Mouse (Mus musculus): ENCODE data around the gene Olfr715b. TPM values are rescaled to one million over a fixed set of nuclear protein-coding genes. Genes with fewer than 3 reads are reported as not detected.
"Not testable (repeated sequence)": the region's sequence is repeated elsewhere in the genome, so short reads cannot be mapped to it uniquely, and the experiment has no call there.

Olfr715b gene
- not detected in 2 replicates for polyA plus RNA-seq (2016; fragmentation: Nextera tagmentation; extraction: Ambion mirVana)

DNA sequence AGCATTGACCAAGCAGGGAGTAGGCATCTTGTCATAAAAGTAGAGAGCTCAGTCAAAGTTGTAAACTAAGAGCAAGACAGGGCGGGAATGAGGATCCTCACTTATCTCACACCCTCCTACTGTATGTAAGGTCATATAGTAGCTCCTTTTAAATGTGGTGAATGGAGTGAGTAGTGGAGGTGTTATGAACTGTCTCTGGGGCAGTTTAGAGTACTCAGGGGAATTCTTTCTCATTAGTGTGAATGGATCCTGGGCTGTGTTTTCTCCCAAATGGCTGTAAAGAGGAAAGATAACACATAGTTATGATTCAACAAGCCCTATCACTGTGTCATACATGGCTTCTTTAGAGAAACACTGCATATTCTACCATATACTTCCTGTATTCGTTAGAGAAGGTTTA is at the start of gene Olfr715b:
TSS of gene Olfr715b (minus strand) at position 101 of the 400 bp plus-strand sequence.
- not testable (repeated sequence) for H3K27me3 ChIP-seq (ENCODE audit: insufficient read depth, poor library complexity, severe bottlenecking); H3K9me3 ChIP-seq; DNase-seq (ENCODE audit: low spot score); H3K27ac ChIP-seq; H3K4me1 ChIP-seq; H3K4me3 ChIP-seq; H3K36me3 ChIP-seq
- 67% methylated on average over 2 of the region's 2 CpGs for WGBS

DNA sequence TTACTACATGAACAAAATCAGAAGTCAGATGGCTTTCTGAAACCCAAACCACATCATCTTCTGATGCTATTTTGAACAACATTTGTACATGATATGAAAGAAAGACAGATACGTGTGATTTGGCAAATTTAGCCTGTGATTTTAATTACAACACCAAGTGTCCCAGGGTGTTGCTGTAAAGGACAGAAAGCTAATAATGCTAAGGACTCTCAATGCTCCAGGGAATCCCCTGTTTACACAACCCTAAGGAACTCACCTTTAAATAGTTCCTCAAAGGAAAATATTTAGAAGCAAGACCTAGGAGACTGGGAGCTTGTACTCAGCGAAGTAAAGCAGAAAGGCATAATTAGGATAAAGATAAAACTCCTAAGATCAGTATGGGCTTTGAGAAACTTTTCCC is 27.9 kb upstream of the Olfr715b start, which contains the start of gene Olfr716:
TSS of gene Olfr716 (plus strand) at position 301 of the 400 bp plus-strand sequence.
- H3K9me3 ChIP-seq: not testable (repeated sequence)
- 58% methylated on average over 2 of the region's 2 CpGs for WGBS

DNA sequence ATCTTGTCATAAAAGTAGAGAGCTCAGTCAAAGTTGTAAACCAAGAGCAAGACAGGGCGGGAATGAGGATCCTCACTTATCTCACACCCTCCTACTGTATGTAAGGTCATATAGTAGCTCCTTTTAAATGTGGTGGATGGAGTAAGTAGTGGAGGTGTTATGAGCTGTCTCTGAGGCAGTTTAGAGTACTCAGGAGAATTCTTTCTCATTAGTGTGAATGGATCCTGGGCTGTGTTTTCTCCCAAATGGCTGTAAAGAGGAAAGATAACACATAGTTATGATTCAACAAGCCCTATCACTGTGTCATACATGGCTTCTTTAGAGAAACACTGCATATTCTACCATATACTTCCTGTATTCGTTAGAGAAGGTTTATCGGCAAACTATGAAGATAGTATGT is 20.8 kb upstream of the Olfr715b start, which contains the start of gene Olfr715:
TSS of gene Olfr715 (minus strand) at position 101 of the 400 bp plus-strand sequence.
- not testable (repeated sequence) for H3K27ac ChIP-seq; H3K9me3 ChIP-seq; H3K4me1 ChIP-seq; H3K36me3 ChIP-seq; DNase-seq (ENCODE audit: low spot score); H3K4me3 ChIP-seq; H3K27me3 ChIP-seq (ENCODE audit: insufficient read depth, poor library complexity, severe bottlenecking)
- 81% methylated on average over 3 of the region's 3 CpGs for WGBS

More for the DNA sequence above, 27.9 kb upstream of the Olfr715b start, which contains the start of gene Olfr716:
- DNase-seq (ENCODE audit: low spot score); H3K4me3 ChIP-seq; H3K36me3 ChIP-seq; H3K4me1 ChIP-seq; H3K27me3 ChIP-seq (ENCODE audit: insufficient read depth, poor library complexity, severe bottlenecking); H3K27ac ChIP-seq: not testable (repeated sequence)

DNA sequence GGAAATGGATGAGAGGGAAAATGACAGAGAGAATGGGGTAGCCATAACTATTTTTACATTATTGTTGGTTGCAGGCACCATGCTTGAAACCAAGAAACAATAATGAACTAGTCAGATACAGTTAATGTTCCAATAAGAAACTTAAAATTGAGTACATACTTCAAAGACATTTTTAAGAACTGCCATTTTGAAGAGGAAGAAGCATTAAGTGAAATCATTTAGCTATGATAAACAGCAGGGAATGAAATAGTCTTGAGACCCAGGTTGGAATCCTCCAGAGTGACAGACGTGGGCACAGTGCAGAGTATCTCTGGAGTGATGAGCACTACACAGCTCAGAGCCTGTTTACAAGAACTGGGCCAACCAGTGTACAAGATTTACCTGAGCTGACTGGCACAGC is 17.2 kb downstream of the Olfr715b start, which contains the start of gene Olfr17:
TSS of gene Olfr17 (plus strand) at position 301 of the 400 bp plus-strand sequence.
- no peaks in the 10 kb centered on the region for H3K4me1 ChIP-seq
- H3K27ac ChIP-seq: no peak within 1 kb of the TSS
- DNase-seq (ENCODE audit: low spot score): no peak
- H3K27me3 ChIP-seq (ENCODE audit: insufficient read depth, poor library complexity, severe bottlenecking): no peaks in the 10 kb centered on the region
- H3K36me3 ChIP-seq: no peaks in the 10 kb centered on the region
- WGBS: 51% methylated on average over 1 of the region's 1 CpGs
- no peak within 1 kb of the TSS for H3K4me3 ChIP-seq
- no peaks in the 10 kb centered on the region for H3K9me3 ChIP-seq

DNA sequence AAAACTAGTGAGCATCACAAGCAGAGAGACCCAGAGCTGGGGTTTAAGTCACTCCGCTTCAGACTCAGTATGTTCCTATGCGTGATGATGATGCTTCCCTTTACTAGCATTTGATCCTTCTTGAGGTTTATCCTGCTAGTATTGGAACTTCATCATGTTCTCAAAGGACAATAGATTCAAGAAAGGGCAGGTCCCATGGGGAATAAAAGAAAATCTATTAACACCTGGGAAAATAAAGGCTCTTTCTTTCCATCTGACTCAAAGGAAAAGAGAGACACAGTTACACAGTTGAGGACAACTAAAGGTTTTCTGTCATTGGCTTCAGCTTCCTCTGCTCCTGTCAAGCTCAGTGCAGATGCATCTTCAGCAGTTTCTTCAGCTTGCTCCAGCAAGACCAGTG is 39.5 kb downstream of the Olfr715b start, which contains the start of gene Olfr714:
TSS of gene Olfr714 (plus strand) at position 301 of the 400 bp plus-strand sequence.
- H3K4me3 ChIP-seq: no peak within 1 kb of the TSS
- 89% methylated on average over 2 of the region's 2 CpGs for WGBS
- DNase-seq (ENCODE audit: low spot score): no peak
- no peaks in the 10 kb centered on the region for H3K27me3 ChIP-seq (ENCODE audit: insufficient read depth, poor library complexity, severe bottlenecking)
- H3K4me1 ChIP-seq: no peaks in the 10 kb centered on the region
- no peak within 1 kb of the TSS for H3K27ac ChIP-seq
- no peaks in the 10 kb centered on the region; the same call in none of the 2 replicates for H3K9me3 ChIP-seq
- no peaks in the 10 kb centered on the region for H3K36me3 ChIP-seq

Other genes starting within 250 kb of the Olfr715b start
- gene Olfr704, start 247.2 kb downstream of the Olfr715b start, polyA plus RNA-seq (2016; fragmentation: Nextera tagmentation; extraction: Ambion mirVana): not detected in 2 replicates
- gene Olfr705, start 233.5 kb downstream of the Olfr715b start, polyA plus RNA-seq (2016; fragmentation: Nextera tagmentation; extraction: Ambion mirVana): not detected in 2 replicates
- gene Olfr706, start 222.2 kb downstream of the Olfr715b start, polyA plus RNA-seq (2016; fragmentation: Nextera tagmentation; extraction: Ambion mirVana): not detected in 2 replicates
- not detected in 2 replicates for gene Olfr707, start 209.1 kb downstream of the Olfr715b start, polyA plus RNA-seq (2016; fragmentation: Nextera tagmentation; extraction: Ambion mirVana)
- gene Olfr1532-ps1, start 202.4 kb downstream of the Olfr715b start, polyA plus RNA-seq (2016; fragmentation: Nextera tagmentation; extraction: Ambion mirVana): not detected in 2 replicates
- not detected in 2 replicates for gene Olfr709-ps1, start 178.2 kb downstream of the Olfr715b start, polyA plus RNA-seq (2016; fragmentation: Nextera tagmentation; extraction: Ambion mirVana)
- gene Olfr710, start 162.1 kb downstream of the Olfr715b start, polyA plus RNA-seq (2016; fragmentation: Nextera tagmentation; extraction: Ambion mirVana): not detected in 2 replicates
- not detected in 2 replicates for gene Olfr6, start 146.4 kb downstream of the Olfr715b start, polyA plus RNA-seq (2016; fragmentation: Nextera tagmentation; extraction: Ambion mirVana)
- not detected in 2 replicates for gene Olfr711, start 134.9 kb downstream of the Olfr715b start, polyA plus RNA-seq (2016; fragmentation: Nextera tagmentation; extraction: Ambion mirVana)
- not detected in 2 replicates for gene Olfr2, start 104.3 kb downstream of the Olfr715b start, polyA plus RNA-seq (2016; fragmentation: Nextera tagmentation; extraction: Ambion mirVana)
- not detected in 2 replicates for gene Olfr713, start 79.2 kb downstream of the Olfr715b start, polyA plus RNA-seq (2016; fragmentation: Nextera tagmentation; extraction: Ambion mirVana)
- not detected in 2 replicates for gene Olfr714, start 39.4 kb downstream of the Olfr715b start, polyA plus RNA-seq (2016; fragmentation: Nextera tagmentation; extraction: Ambion mirVana)
- not detected in 2 replicates for gene Olfr17, start 17.1 kb downstream of the Olfr715b start, polyA plus RNA-seq (2016; fragmentation: Nextera tagmentation; extraction: Ambion mirVana)
- not detected in 2 replicates for gene Olfr715, start 20.7 kb upstream of the Olfr715b start, polyA plus RNA-seq (2016; fragmentation: Nextera tagmentation; extraction: Ambion mirVana)
- not detected in 2 replicates for gene Olfr716, start 28.0 kb upstream of the Olfr715b start, polyA plus RNA-seq (2016; fragmentation: Nextera tagmentation; extraction: Ambion mirVana)
- gene Nlrp14, start 56.6 kb upstream of the Olfr715b start, polyA plus RNA-seq (2016; fragmentation: Nextera tagmentation; extraction: Ambion mirVana): not detected in 2 replicates
- not detected in 2 replicates for gene Rbmxl2, start 99.1 kb upstream of the Olfr715b start, polyA plus RNA-seq (2016; fragmentation: Nextera tagmentation; extraction: Ambion mirVana)

Measured in heart, embryonic 10.5 days (tissue).